Comparison of ENCODE assay signal across 9 mouse cellular contexts in genomic region chr8:54076301-54076700, GRCm38 (mm10). TPM values are rescaled to one million over a fixed set of nuclear protein-coding genes. Genes with fewer than 3 reads are reported as not detected.
DNase-seq lines count a peak whose midpoint lies in the region; ATAC-seq and TF ChIP-seq lines count a peak whose summit lies in the region.
"Had no signal": no experiment of that assay in that cellular context is flagged by ENCODE, and none has a peak within 500 bp of the region (broad histone marks: within the 10 kb centered on the region; RNA-seq: fewer than 3 reads in every experiment).

No protein-coding gene starts in this region.

- H3K27me3 ChIP-seq in heart, embryonic 12.5 days (replicated peaks): no peaks in the 10 kb centered on the region
- H3K27me3 ChIP-seq in hindbrain, embryonic 15.5 days: no peaks in the 10 kb centered on the region
- peaks cover 35% of the 10 kb centered on the region for H3K27me3 ChIP-seq in midbrain, embryonic 12.5 days

- TF ChIP-seq POLR2A in brain, embryonic 14.5 days (IDR thresholded peaks at IDR 0.05; ENCODE audit: borderline replicate concordance, extremely low read depth, insufficient read depth, insufficient read length, poor library complexity, severe bottlenecking): no peak

- TF ChIP-seq CTCF in brain, embryonic 14.5 days (IDR thresholded peaks at IDR 0.05; ENCODE audit: borderline replicate concordance, extremely low read depth, insufficient read depth, insufficient read length): no peak

- peak overlapping the region; percentile 87; the same call in 1 of the 2 replicates for H3K4me3 ChIP-seq in heart, embryonic 12.5 days
- H3K4me3 ChIP-seq in hindbrain, embryonic 15.5 days: peak overlapping the region; percentile 60
- H3K4me3 ChIP-seq in midbrain, embryonic 12.5 days: no peak overlapping the region

- DNase-seq in heart, adult 18-20 months: no peak
- DNase-seq in brain, embryonic 14.5 days (ENCODE audit: low read depth): peak; percentile 4
- no peak for DNase-seq in cerebellum, adult 8-10 months
- no peak for DNase-seq in Muller cell, postnatal 12 days (ENCODE audit: inconsistent ontology term)
- DNase-seq in cerebellum, postnatal 10 days: no peak

- WGBS in heart, embryonic 12.5 days: 43% methylated on average over 1 of the region's 1 CpGs
- 48% methylated on average over 1 of the region's 1 CpGs for WGBS in hindbrain, embryonic 15.5 days
- 59% methylated on average over 1 of the region's 1 CpGs for WGBS in midbrain, embryonic 12.5 days

- H3K4me1 ChIP-seq in heart, embryonic 12.5 days (replicated peaks): 0 out of 2 replicates have a peak, but pooled peaks cover 6% of the 10 kb centered on the region
- peaks cover 6% of the 10 kb centered on the region for H3K4me1 ChIP-seq in hindbrain, embryonic 15.5 days (replicated peaks)
- H3K4me1 ChIP-seq in midbrain, embryonic 12.5 days: 0 out of 2 replicates have a peak, but pooled peaks cover 3% of the 10 kb centered on the region

- H3K4me2 ChIP-seq in heart, embryonic 12.5 days: peak overlapping the region; percentile 76
- peak overlapping the region; percentile 80 for H3K4me2 ChIP-seq in hindbrain, embryonic 15.5 days
- peak overlapping the region; percentile 83 for H3K4me2 ChIP-seq in midbrain, embryonic 12.5 days (replicated peaks)

- no peak for ATAC-seq in heart, embryonic 12.5 days (ENCODE audit: insufficient number of reproducible peaks, low FRiP score)
- ATAC-seq in hindbrain, embryonic 15.5 days (ENCODE audit: low FRiP score, low read depth): no peak; the same call in 1 of the 2 replicates
- no peak for ATAC-seq in midbrain, embryonic 12.5 days (ENCODE audit: low FRiP score, low read depth)

- H3K9ac ChIP-seq in heart, embryonic 12.5 days: peak overlapping the region; percentile 89
- no peak overlapping the region for H3K9ac ChIP-seq in hindbrain, embryonic 15.5 days
- H3K9ac ChIP-seq in midbrain, embryonic 12.5 days (replicated peaks): no peak overlapping the region

- no peak overlapping the region for H3K27ac ChIP-seq in heart, embryonic 12.5 days (ENCODE audit: poor library complexity, severe bottlenecking)
- H3K27ac ChIP-seq in hindbrain, embryonic 15.5 days (replicated peaks): no peak overlapping the region
- no peak overlapping the region for H3K27ac ChIP-seq in midbrain, embryonic 12.5 days (replicated peaks)
- H3K27ac ChIP-seq: layer of hippocampus, adult 2 months had no signal

- no peaks in the 10 kb centered on the region for H3K9me3 ChIP-seq in heart, embryonic 12.5 days (replicated peaks)
- no peaks in the 10 kb centered on the region for H3K9me3 ChIP-seq in hindbrain, embryonic 15.5 days
- no peaks in the 10 kb centered on the region for H3K9me3 ChIP-seq in midbrain, embryonic 12.5 days

- H3K36me3 ChIP-seq in heart, embryonic 12.5 days: no peaks in the 10 kb centered on the region
- H3K36me3 ChIP-seq in hindbrain, embryonic 15.5 days: no peaks in the 10 kb centered on the region
- no peaks in the 10 kb centered on the region for H3K36me3 ChIP-seq in midbrain, embryonic 12.5 days

RNA-seq across cellular contexts. Expression of gene Vegfc, which starts 1.1 kb away (rescaled TPM):
- 19.7 and 23.2 TPM in 2 replicates for polyA plus RNA-seq in heart, embryonic 12.5 days (2016; fragmentation: Nextera tagmentation; extraction: Ambion mirVana)
- total RNA-seq in heart, adult 18-20 months (2021): 1 to 10 TPM; 3.4 to 4.2 TPM
- polyA plus RNA-seq in brain, embryonic 14.5 days (2012; rRNA removed): 3.7 and 5.7 TPM in 2 replicates
- polyA plus RNA-seq in hindbrain, embryonic 15.5 days (2015; fragmentation: Nextera tagmentation; extraction: Ambion mirVana): 5.1 and 5.7 TPM in 2 replicates
- 4.4 and 5.7 TPM in 2 replicates for polyA plus RNA-seq in midbrain, embryonic 12.5 days (2016; fragmentation: Nextera tagmentation; extraction: Ambion mirVana)
